In genomic region chr4:44947464-44947863, GRCm38 (mm10) we compare ENCODE assay signal across 18 mouse cellular contexts.
"Had no signal": no experiment of that assay in that cellular context is flagged by ENCODE, and none has a peak within 500 bp of the region (broad histone marks: within the 10 kb centered on the region; RNA-seq: fewer than 3 reads in every experiment).

No protein-coding gene starts in this region.

- H3K9me3 ChIP-seq: midbrain, embryonic 10.5 days; midbrain, embryonic 12.5 days; neural tube, embryonic 13.5 days; neural tube, embryonic 15.5 days had no signal

- H3K27ac ChIP-seq: midbrain, embryonic 10.5 days; midbrain, embryonic 12.5 days; neural tube, embryonic 13.5 days; neural tube, embryonic 15.5 days had no signal

- H3K4me1 ChIP-seq: midbrain, embryonic 12.5 days; neural tube, embryonic 13.5 days; neural tube, embryonic 15.5 days had no signal

- H3K4me2 ChIP-seq: lung, embryonic 14.5 days; midbrain, embryonic 12.5 days; neural tube, embryonic 13.5 days; neural tube, embryonic 15.5 days had no signal

- H3K4me3 ChIP-seq: midbrain, embryonic 10.5 days; midbrain, embryonic 12.5 days; myocyte; neural tube, embryonic 13.5 days; neural tube, embryonic 15.5 days had no signal

- DNase-seq: lung, embryonic 14.5 days; lung, postnatal 10 days; lung, postnatal 4 days; midbrain, embryonic 14.5 days; retina, postnatal 1 day; right cerebral cortex, adult 18-20 months; right cerebral cortex, postnatal 25 days; right cerebral cortex, postnatal 4 days; spleen, adult 18-20 months; thymus, adult 18-20 months; thymus, postnatal 14 days; thymus, postnatal 36 days had no signal

- H3K36me3 ChIP-seq: midbrain, embryonic 10.5 days; midbrain, embryonic 12.5 days; neural tube, embryonic 13.5 days; neural tube, embryonic 15.5 days had no signal

- ATAC-seq: midbrain, embryonic 16.5 days had no signal

- H3K27me3 ChIP-seq: midbrain, embryonic 12.5 days; neural tube, embryonic 13.5 days; neural tube, embryonic 15.5 days had no signal

- H3K9ac ChIP-seq: lung, embryonic 14.5 days; midbrain, embryonic 12.5 days; neural tube, embryonic 13.5 days; neural tube, embryonic 15.5 days had no signal
